Mouse (Mus musculus): ENCODE measurements at regions not wholly inside any gene's neighbourhood (a gene's known extent, or its start where the extent isn't known, plus 50 kb on each side); places are given as distances from the start of the nearest gene placed in this dataset.

- DNase-seq = no peak
These were observed 51.6 kb upstream of the Foxq1 start for GRCm38 (mm10) chr13:31504316-31504715.

- no peak for DNase-seq
These were observed 50.5 kb upstream of the Foxq1 start for GRCm38 (mm10) chr13:31505386-31505785.
